Mouse (Mus musculus): ENCODE results near the gene Oscar. TPM values are rescaled to one million over a fixed set of nuclear protein-coding genes. Genes with fewer than 3 reads are reported as not detected.

Gene Oscar
- polyA plus RNA-seq, 1 experiment: 0.15 TPM

GRCm38 (mm10) chr7:3646188-3646587 lies 30.2 kb upstream of the Oscar start:
- 10% methylated on average over 9 of the region's 9 CpGs for WGBS
- TF ChIP-seq CTCF (IDR thresholded peaks at IDR 0.05; ENCODE audit: extremely low read depth, insufficient read depth, insufficient read length, insufficient replicate concordance): no peak
- peak overlapping the region; percentile 5; the same call in 1 of the 2 replicates for H3K27ac ChIP-seq (ENCODE audit: insufficient read depth, low read length)
- H3K27me3 ChIP-seq (ENCODE audit: control insufficient read depth, insufficient read depth, low read length): no peaks in the 10 kb centered on the region
- peaks cover 12% of the 10 kb centered on the region; the same call in 1 of the 2 replicates for H3K4me1 ChIP-seq (ENCODE audit: control insufficient read depth, insufficient read depth, insufficient read length)
- H3K4me3 ChIP-seq (ENCODE audit: extremely low read depth, insufficient read depth, insufficient read length): peak overlapping the region; percentile 99
- peaks cover 6% of the 10 kb centered on the region for H3K36me3 ChIP-seq (ENCODE audit: control insufficient read depth, insufficient read depth, low read length)
- no peak for DNase-seq (ENCODE audit: low read depth in 1 of 2, low spot score in 2 of 2)

- 1% methylated on average over 53 of the region's 58 CpGs for WGBS
- no peak for DNase-seq (ENCODE audit: low read depth in 1 of 2, low spot score in 2 of 2)
- H3K4me1 ChIP-seq (ENCODE audit: control insufficient read depth, insufficient read depth, insufficient read length): peaks cover 12% of the 10 kb centered on the region; the same call in 1 of the 2 replicates
- peaks cover 5% of the 10 kb centered on the region for H3K36me3 ChIP-seq (ENCODE audit: control insufficient read depth, insufficient read depth, low read length)
- no peak for TF ChIP-seq POLR2A (IDR thresholded peaks at IDR 0.05; ENCODE audit: low read depth, low read length)
- H3K27ac ChIP-seq (ENCODE audit: insufficient read depth, low read length): peak overlapping the region; percentile 97
- no peaks in the 10 kb centered on the region for H3K27me3 ChIP-seq (ENCODE audit: control insufficient read depth, insufficient read depth, low read length)
- H3K4me3 ChIP-seq (ENCODE audit: extremely low read depth, insufficient read depth, insufficient read length): peak overlapping the region; percentile 99
These were observed 29.6 kb upstream of the Oscar start for GRCm38 (mm10) chr7:3645488-3646025.

GRCm38 (mm10) chr7:3644672-3645487 lies 28.9 kb upstream of the Oscar start, which contains the start of gene Cnot3:
Cnot3 (plus strand) TSS chr7:3645268.
- under 1% methylated on average over 58 of the region's 58 CpGs for WGBS
- TF ChIP-seq CTCF (IDR thresholded peaks at IDR 0.05; ENCODE audit: extremely low read depth, insufficient read depth, insufficient read length, insufficient replicate concordance) (no peak), POLR2A (IDR thresholded peaks at IDR 0.05; ENCODE audit: low read depth, low read length) (peak; percentile 67)
- H3K4me1 ChIP-seq (ENCODE audit: control insufficient read depth, insufficient read depth, insufficient read length): peaks cover 12% of the 10 kb centered on the region; the same call in 1 of the 2 replicates
- peak within 1 kb of the TSS; percentile 99 for H3K4me3 ChIP-seq (ENCODE audit: extremely low read depth, insufficient read depth, insufficient read length)
- peaks cover 7% of the 10 kb centered on the region for H3K36me3 ChIP-seq (ENCODE audit: control insufficient read depth, insufficient read depth, low read length)
- no peaks in the 10 kb centered on the region for H3K27me3 ChIP-seq (ENCODE audit: control insufficient read depth, insufficient read depth, low read length)
- H3K27ac ChIP-seq (ENCODE audit: insufficient read depth, low read length): peak within 1 kb of the TSS; percentile 97
- peak; percentile 95 to 100 for DNase-seq (ENCODE audit: low read depth in 1 of 2, low spot score in 2 of 2)

GRCm38 (mm10) chr7:3644348-3644671 lies 28.4 kb upstream of the Oscar start:
- 1% methylated on average over 11 of the region's 11 CpGs for WGBS
- DNase-seq (ENCODE audit: low read depth in 1 of 2, low spot score in 2 of 2): peak in 1 of 2 experiments; percentile 91
- H3K27ac ChIP-seq (ENCODE audit: insufficient read depth, low read length): peak overlapping the region; percentile 53
- H3K36me3 ChIP-seq (ENCODE audit: control insufficient read depth, insufficient read depth, low read length): peaks cover 11% of the 10 kb centered on the region
- H3K27me3 ChIP-seq (ENCODE audit: control insufficient read depth, insufficient read depth, low read length): no peaks in the 10 kb centered on the region
- peaks cover 12% of the 10 kb centered on the region; the same call in 1 of the 2 replicates for H3K4me1 ChIP-seq (ENCODE audit: control insufficient read depth, insufficient read depth, insufficient read length)
- TF ChIP-seq CTCF (IDR thresholded peaks at IDR 0.05; ENCODE audit: extremely low read depth, insufficient read depth, insufficient read length, insufficient replicate concordance) (no peak), POLR2A (IDR thresholded peaks at IDR 0.05; ENCODE audit: low read depth, low read length) (no peak)
- peak overlapping the region; percentile 34; the same call in 1 of the 2 replicates for H3K4me3 ChIP-seq (ENCODE audit: extremely low read depth, insufficient read depth, insufficient read length)

GRCm38 (mm10) chr7:3643843-3644242 lies 27.9 kb upstream of the Oscar start:
- Histone ChIP-seq H3K27ac (ENCODE audit: insufficient read depth, low read length) (no peak overlapping the region), H3K4me1 (ENCODE audit: control insufficient read depth, insufficient read depth, insufficient read length) (peaks cover 12% of the 10 kb centered on the region; the same call in 1 of the 2 replicates), H3K4me3 (ENCODE audit: extremely low read depth, insufficient read depth, insufficient read length) (no peak overlapping the region), H3K27me3 (ENCODE audit: control insufficient read depth, insufficient read depth, low read length) (no peaks in the 10 kb centered on the region), H3K36me3 (ENCODE audit: control insufficient read depth, insufficient read depth, low read length) (peaks cover 12% of the 10 kb centered on the region)
- DNase-seq (ENCODE audit: low read depth in 1 of 2, low spot score in 2 of 2): no peak
- 9% methylated on average over 9 of the region's 9 CpGs for WGBS
- TF ChIP-seq CTCF (IDR thresholded peaks at IDR 0.05; ENCODE audit: extremely low read depth, insufficient read depth, insufficient read length, insufficient replicate concordance): no peak
- TF ChIP-seq POLR2A (IDR thresholded peaks at IDR 0.05; ENCODE audit: low read depth, low read length): no peak

GRCm38 (mm10) chr7:3643412-3643811 lies 27.5 kb upstream of the Oscar start:
- Histone ChIP-seq H3K36me3 (ENCODE audit: control insufficient read depth, insufficient read depth, low read length) (peaks cover 17% of the 10 kb centered on the region), H3K4me1 (ENCODE audit: control insufficient read depth, insufficient read depth, insufficient read length) (peaks cover 12% of the 10 kb centered on the region; the same call in 1 of the 2 replicates), H3K27ac (ENCODE audit: insufficient read depth, low read length) (no peak overlapping the region), H3K27me3 (ENCODE audit: control insufficient read depth, insufficient read depth, low read length) (no peaks in the 10 kb centered on the region), H3K4me3 (ENCODE audit: extremely low read depth, insufficient read depth, insufficient read length) (no peak overlapping the region)
- TF ChIP-seq CTCF (IDR thresholded peaks at IDR 0.05; ENCODE audit: extremely low read depth, insufficient read depth, insufficient read length, insufficient replicate concordance): no peak
- no peak for TF ChIP-seq POLR2A (IDR thresholded peaks at IDR 0.05; ENCODE audit: low read depth, low read length)
- WGBS: 21% methylated on average over 5 of the region's 5 CpGs
- no peak for DNase-seq (ENCODE audit: low read depth in 1 of 2, low spot score in 2 of 2)

GRCm38 (mm10) chr7:3630478-3630815 lies 14.5 kb upstream of the Oscar start:
- Histone ChIP-seq H3K36me3 (ENCODE audit: control insufficient read depth, insufficient read depth, low read length) (peaks cover 7% of the 10 kb centered on the region), H3K4me3 (ENCODE audit: extremely low read depth, insufficient read depth, insufficient read length) (peak overlapping the region; percentile 64; the same call in 1 of the 2 replicates), H3K4me1 (ENCODE audit: control insufficient read depth, insufficient read depth, insufficient read length) (peaks cover 13% of the 10 kb centered on the region; the same call in 1 of the 2 replicates), H3K27ac (ENCODE audit: insufficient read depth, low read length) (no peak overlapping the region), H3K27me3 (ENCODE audit: control insufficient read depth, insufficient read depth, low read length) (no peaks in the 10 kb centered on the region)
- DNase-seq (ENCODE audit: low read depth in 1 of 2, low spot score in 2 of 2): no peak
- no peak for TF ChIP-seq POLR2A (IDR thresholded peaks at IDR 0.05; ENCODE audit: low read depth, low read length)
- TF ChIP-seq CTCF (IDR thresholded peaks at IDR 0.05; ENCODE audit: extremely low read depth, insufficient read depth, insufficient read length, insufficient replicate concordance): no peak
- 47% methylated on average over 3 of the region's 3 CpGs for WGBS

Measured in spleen, adult 2 months (tissue).